Mouse (Mus musculus): ENCODE data around the gene Bglap2. TPM values are rescaled to one million over a fixed set of nuclear protein-coding genes. Genes with fewer than 3 reads are reported as not detected.
"Not testable (repeated sequence)": the region's sequence is repeated elsewhere in the genome, so short reads cannot be mapped to it uniquely, and the experiment has no call there.

Gene Bglap2
- polyA plus RNA-seq, 1 experiment = not detected

- Histone ChIP-seq H3K4me1 (peaks cover 13% of the 10 kb centered on the region; the same call in 1 of the 2 replicates), H3K9me3 (peaks cover 3% of the 10 kb centered on the region; the same call in 1 of the 2 replicates), H3K27me3 (replicated peaks) (no peaks in the 10 kb centered on the region), H3K4me3 (replicated peaks) (no peak overlapping the region), H3K36me3 (replicated peaks; ENCODE audit: low read length) (peaks cover 59% of the 10 kb centered on the region)
- TF ChIP-seq GATA1 (IDR thresholded peaks at IDR 0.05; ENCODE audit: borderline replicate concordance, low read length) (no peak), FLI1 (IDR thresholded peaks at IDR 0.05; ENCODE audit: low read length) (no peak)
Observed at GRCm38 (mm10) chr3:88395742-88396141, 17.2 kb upstream of the Bglap2 start.

- Histone ChIP-seq H3K4me1 (peaks cover 13% of the 10 kb centered on the region; the same call in 1 of the 2 replicates), H3K4me3 (replicated peaks) (no peak overlapping the region), H3K36me3 (replicated peaks; ENCODE audit: low read length) (peaks cover 59% of the 10 kb centered on the region), H3K27me3 (replicated peaks) (no peaks in the 10 kb centered on the region), H3K9me3 (peaks cover 2% of the 10 kb centered on the region; the same call in 1 of the 2 replicates)
- TF ChIP-seq GATA1 (IDR thresholded peaks at IDR 0.05; ENCODE audit: borderline replicate concordance, low read length) (no peak), FLI1 (IDR thresholded peaks at IDR 0.05; ENCODE audit: low read length) (no peak)
Observed at GRCm38 (mm10) chr3:88395288-88395687, 16.8 kb upstream of the Bglap2 start.

- Histone ChIP-seq H3K36me3 (replicated peaks; ENCODE audit: low read length) (peaks cover 52% of the 10 kb centered on the region), H3K27me3 (replicated peaks) (peaks cover 3% of the 10 kb centered on the region), H3K4me3 (replicated peaks) (no peak overlapping the region), H3K9me3 (peaks cover 4% of the 10 kb centered on the region; the same call in 1 of the 2 replicates), H3K4me1 (peaks cover 13% of the 10 kb centered on the region; the same call in 1 of the 2 replicates)
- TF ChIP-seq FLI1 (IDR thresholded peaks at IDR 0.05; ENCODE audit: low read length) = no peak
Observed at GRCm38 (mm10) chr3:88393776-88394375, 15.4 kb upstream of the Bglap2 start.

- Histone ChIP-seq H3K9me3 (no peaks in the 10 kb centered on the region; the same call in 1 of the 2 replicates), H3K36me3 (replicated peaks; ENCODE audit: low read length) (no peaks in the 10 kb centered on the region), H3K4me3 (replicated peaks) (no peak within 1 kb of the TSS), H3K27me3 (replicated peaks) (peaks cover 7% of the 10 kb centered on the region), H3K4me1 (peaks cover 6% of the 10 kb centered on the region)
- no peak for TF ChIP-seq FLI1 (IDR thresholded peaks at IDR 0.05; ENCODE audit: low read length)
- TF ChIP-seq GATA1 (IDR thresholded peaks at IDR 0.05; ENCODE audit: borderline replicate concordance, low read length) = no peak
Observed at GRCm38 (mm10) chr3:88384364-88384763, 5.9 kb upstream of the Bglap2 start, which contains the start of gene Bglap. Bglap (minus strand) TSS chr3:88384464.

GRCm38 (mm10) chr3:88382383-88382782 is 3.9 kb upstream of the Bglap2 start:
- not testable (repeated sequence) for H3K36me3 ChIP-seq (replicated peaks; ENCODE audit: low read length)
- peaks cover 11% of the 10 kb centered on the region for H3K4me1 ChIP-seq

GRCm38 (mm10) chr3:88381389-88382315 is 3.2 kb upstream of the Bglap2 start:
- not testable (repeated sequence) for H3K27me3 ChIP-seq (replicated peaks); H3K9me3 ChIP-seq; H3K4me3 ChIP-seq (replicated peaks); H3K36me3 ChIP-seq (replicated peaks; ENCODE audit: low read length)
- H3K4me1 ChIP-seq = peaks cover 11% of the 10 kb centered on the region

More at GRCm38 (mm10) chr3:88382383-88382782, 3.9 kb upstream of the Bglap2 start:
- not testable (repeated sequence) for H3K27me3 ChIP-seq (replicated peaks); H3K9me3 ChIP-seq; H3K4me3 ChIP-seq (replicated peaks)

GRCm38 (mm10) chr3:88376644-88377043 is 1.9 kb downstream of the Bglap2 start:
- peaks cover 16% of the 10 kb centered on the region for H3K9me3 ChIP-seq
- not testable (repeated sequence) for H3K4me3 ChIP-seq (replicated peaks); H3K36me3 ChIP-seq (replicated peaks; ENCODE audit: low read length)
- H3K4me1 ChIP-seq = peaks cover 25% of the 10 kb centered on the region
- peaks cover 14% of the 10 kb centered on the region for H3K27me3 ChIP-seq (replicated peaks)

- Histone ChIP-seq H3K4me1 (peaks cover 23% of the 10 kb centered on the region), H3K27me3 (replicated peaks) (peaks cover 16% of the 10 kb centered on the region), H3K9me3 (peaks cover 22% of the 10 kb centered on the region), H3K4me3 (replicated peaks) (peak overlapping the region; percentile 50)
- H3K36me3 ChIP-seq (replicated peaks; ENCODE audit: low read length) = not testable (repeated sequence)
Observed at GRCm38 (mm10) chr3:88375750-88376626, 2.5 kb downstream of the Bglap2 start.

- H3K4me3 ChIP-seq (replicated peaks); H3K36me3 ChIP-seq (replicated peaks; ENCODE audit: low read length): not testable (repeated sequence)
- Histone ChIP-seq H3K4me1 (peaks cover 17% of the 10 kb centered on the region), H3K9me3 (peaks cover 48% of the 10 kb centered on the region), H3K27me3 (replicated peaks) (peaks cover 28% of the 10 kb centered on the region)
Observed at GRCm38 (mm10) chr3:88372643-88373042, 5.9 kb downstream of the Bglap2 start, which contains the start of gene Bglap3. Bglap3 (minus strand) TSS chr3:88372743.

GRCm38 (mm10) chr3:88368511-88368910 is 10.0 kb downstream of the Bglap2 start:
- not testable (repeated sequence) for H3K36me3 ChIP-seq (replicated peaks; ENCODE audit: low read length); H3K4me3 ChIP-seq (replicated peaks)
- H3K4me1 ChIP-seq = peaks cover 20% of the 10 kb centered on the region
- H3K9me3 ChIP-seq = peaks cover 55% of the 10 kb centered on the region
- peaks cover 46% of the 10 kb centered on the region for H3K27me3 ChIP-seq (replicated peaks)

GRCm38 (mm10) chr3:88367517-88367916 is 11.0 kb downstream of the Bglap2 start:
- Histone ChIP-seq H3K36me3 (replicated peaks; ENCODE audit: low read length) (peaks cover 14% of the 10 kb centered on the region), H3K27me3 (replicated peaks) (peaks cover 41% of the 10 kb centered on the region), H3K4me1 (peaks cover 13% of the 10 kb centered on the region), H3K9me3 (peaks cover 46% of the 10 kb centered on the region)
- H3K4me3 ChIP-seq (replicated peaks) = not testable (repeated sequence)

GRCm38 (mm10) chr3:88366830-88367428 is 11.6 kb downstream of the Bglap2 start:
- Histone ChIP-seq H3K4me1 (peaks cover 13% of the 10 kb centered on the region), H3K9me3 (peaks cover 41% of the 10 kb centered on the region), H3K27me3 (replicated peaks) (peaks cover 41% of the 10 kb centered on the region), H3K36me3 (replicated peaks; ENCODE audit: low read length) (peaks cover 20% of the 10 kb centered on the region)
- H3K4me3 ChIP-seq (replicated peaks) = not testable (repeated sequence)
